Mouse (Mus musculus) bone marrow macrophage, adult 2 months (primary cell): ENCODE measurements around the gene Ep300. TPM values are rescaled to one million over a fixed set of nuclear protein-coding genes. Genes with fewer than 3 reads are reported as not detected.
"Not testable (repeated sequence)": the region's sequence is repeated elsewhere in the genome, so short reads cannot be mapped to it uniquely, and the experiment has no call there.

ENCODE experiments used
- H3K27ac ChIP-seq: 2 replicates; pipeline ENCODE4 v1.5.1; 2012; ENCODE audit warnings: low read depth, low read length; ENCODE audit not compliant: insufficient read depth
- H3K4me1 ChIP-seq: 2 replicates; pipeline ENCODE4 v1.6.1; 2012; ENCODE audit warnings: low read length; ENCODE audit not compliant: control insufficient read depth, insufficient read depth
- H3K4me3 ChIP-seq: 2 replicates; pipeline ENCODE4 v1.5.1; 2012; ENCODE audit warnings: mild to moderate bottlenecking, low read length, moderate library complexity; ENCODE audit not compliant: insufficient read depth
- CTCF ChIP-seq: IDR thresholded peaks from 2 replicates; pipeline ENCODE4 v1.5.1; 2012; ENCODE audit warnings: low read depth, mild to moderate bottlenecking, low read length, moderate library complexity
- POLR2A ChIP-seq: IDR thresholded peaks from 2 replicates; pipeline ENCODE4 v1.6.1; 2012; ENCODE audit warnings: mild to moderate bottlenecking, low read depth, low read length, borderline replicate concordance
- polyA plus RNA-seq: library from polyadenylated mRNA; stranded (reverse); fragments of >200 nt; gene quantifications from 2 replicates; pipeline ENCODE4 v1.2.4, GENCODE M21; 2012; ENCODE audit not compliant: missing spikeins, insufficient read depth, insufficient read length

Gene Ep300
- polyA plus RNA-seq, 1 experiment: 72.9 TPM

DNA sequence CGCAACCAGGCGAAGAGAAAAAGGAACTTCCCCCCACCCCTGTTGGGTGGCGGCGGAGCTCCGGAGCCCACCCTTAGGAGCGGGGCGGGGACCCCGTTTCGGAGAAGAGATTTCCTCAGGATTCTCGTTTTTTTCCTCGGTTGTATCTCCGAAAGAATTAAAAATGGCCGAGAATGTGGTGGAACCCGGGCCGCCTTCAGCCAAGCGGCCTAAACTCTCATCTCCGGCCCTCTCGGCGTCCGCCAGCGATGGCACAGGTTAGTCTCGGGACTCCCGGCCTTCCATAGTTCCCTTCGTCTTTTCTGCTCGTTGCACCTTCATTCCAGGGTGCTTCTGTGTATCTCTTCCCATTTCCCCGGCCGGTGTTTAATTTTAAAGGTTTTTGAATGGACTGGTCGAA lies 1.3 kb downstream of the Ep300 start:
- peak overlapping the region; percentile 94 for H3K4me3 ChIP-seq
- peaks cover 20% of the 10 kb centered on the region for H3K4me1 ChIP-seq
- H3K27ac ChIP-seq: peak overlapping the region; percentile 98
- TF ChIP-seq POLR2A: no peak
- no peak for TF ChIP-seq CTCF

- Histone ChIP-seq H3K27ac (no peak overlapping the region), H3K4me1 (peaks cover 22% of the 10 kb centered on the region), H3K4me3 (peak overlapping the region; percentile 94)
- TF ChIP-seq POLR2A (no peak), CTCF (no peak)
Observed at GRCm38 (mm10) chr15:81587686-81588085, 2.5 kb downstream of the Ep300 start.

GRCm38 (mm10) chr15:81594146-81594696 lies 9.1 kb downstream of the Ep300 start:
- Histone ChIP-seq H3K27ac (no peak overlapping the region), H3K4me3 (no peak overlapping the region), H3K4me1 (peaks cover 27% of the 10 kb centered on the region)
- TF ChIP-seq POLR2A: no peak
- no peak for TF ChIP-seq CTCF

GRCm38 (mm10) chr15:81598742-81599141 lies 13.6 kb downstream of the Ep300 start:
- peaks cover 13% of the 10 kb centered on the region for H3K4me1 ChIP-seq
- not testable (repeated sequence) for H3K4me3 ChIP-seq, H3K27ac ChIP-seq

DNA sequence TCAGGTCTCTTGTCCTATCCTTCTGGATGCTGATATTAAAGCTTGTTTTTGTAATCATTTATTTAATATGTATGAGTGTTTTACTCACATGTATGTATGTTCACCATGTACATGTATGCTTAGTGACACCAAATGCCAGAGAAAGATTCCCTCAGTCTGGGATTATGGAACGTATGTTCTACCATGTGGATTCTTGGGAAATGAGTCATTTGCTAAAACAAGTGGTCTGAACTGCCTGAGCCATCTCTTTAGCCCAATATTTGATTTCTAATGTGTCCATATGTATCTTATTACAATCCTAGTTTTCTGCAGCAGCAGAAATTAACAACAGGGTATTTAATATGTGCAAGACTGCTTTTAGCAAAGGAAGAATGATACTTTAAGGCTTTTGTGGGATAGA lies 20.1 kb downstream of the Ep300 start:
- no peak for TF ChIP-seq POLR2A
- TF ChIP-seq CTCF: no peak
- Histone ChIP-seq H3K4me1 (peaks cover 4% of the 10 kb centered on the region; the same call in 1 of the 2 replicates), H3K27ac (no peak overlapping the region), H3K4me3 (no peak overlapping the region)

- Histone ChIP-seq H3K27ac (no peak overlapping the region), H3K4me3 (no peak overlapping the region), H3K4me1 (peaks cover 6% of the 10 kb centered on the region; the same call in 1 of the 2 replicates)
- no peak for TF ChIP-seq POLR2A
- TF ChIP-seq CTCF: no peak
Observed at GRCm38 (mm10) chr15:81606634-81607033, 21.5 kb downstream of the Ep300 start.

DNA sequence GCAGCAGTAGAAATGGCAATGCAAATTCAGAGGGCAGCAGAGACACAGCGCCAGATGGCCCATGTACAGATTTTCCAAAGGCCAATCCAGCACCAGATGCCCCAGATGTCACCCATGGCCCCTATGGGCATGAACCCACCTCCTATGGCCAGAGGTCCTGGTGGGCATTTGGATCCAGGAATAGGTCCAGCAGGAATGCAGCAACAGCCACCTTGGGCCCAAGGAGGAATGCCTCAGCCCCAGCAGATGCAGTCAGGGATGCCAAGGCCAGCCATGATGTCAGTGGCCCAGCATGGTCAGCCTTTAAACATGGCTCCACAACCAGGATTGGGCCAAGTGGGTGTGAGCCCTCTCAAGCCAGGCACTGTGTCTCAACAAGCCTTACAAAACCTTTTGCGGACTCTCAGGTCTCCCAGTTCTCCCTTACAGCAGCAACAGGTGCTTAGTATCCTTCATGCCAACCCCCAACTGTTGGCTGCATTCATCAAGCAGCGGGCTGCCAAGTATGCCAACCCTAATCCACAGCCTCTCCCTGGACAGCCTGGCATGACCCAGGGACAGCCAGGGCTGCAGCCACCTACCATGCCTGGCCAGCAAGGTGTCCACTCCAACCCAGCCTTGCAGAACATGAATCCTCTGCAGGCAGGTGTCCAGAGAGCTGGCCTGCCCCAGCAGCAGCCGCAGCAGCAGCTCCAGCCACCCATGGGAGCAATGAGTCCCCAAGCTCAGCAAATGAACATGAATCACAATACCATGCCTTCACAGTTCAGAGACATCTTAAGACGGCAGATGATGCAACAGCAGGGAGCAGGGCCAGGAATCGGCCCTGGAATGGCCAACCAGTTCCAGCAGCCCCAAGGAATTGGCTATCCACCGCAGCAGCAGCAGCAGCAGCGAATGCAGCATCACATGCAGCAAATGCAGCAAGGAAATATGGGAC lies 64.6 kb downstream of the Ep300 start:
- no peak for TF ChIP-seq CTCF
- no peak for TF ChIP-seq POLR2A
- no peak overlapping the region for H3K4me3 ChIP-seq
- H3K4me1 ChIP-seq: no peaks in the 10 kb centered on the region
- no peak overlapping the region for H3K27ac ChIP-seq

DNA sequence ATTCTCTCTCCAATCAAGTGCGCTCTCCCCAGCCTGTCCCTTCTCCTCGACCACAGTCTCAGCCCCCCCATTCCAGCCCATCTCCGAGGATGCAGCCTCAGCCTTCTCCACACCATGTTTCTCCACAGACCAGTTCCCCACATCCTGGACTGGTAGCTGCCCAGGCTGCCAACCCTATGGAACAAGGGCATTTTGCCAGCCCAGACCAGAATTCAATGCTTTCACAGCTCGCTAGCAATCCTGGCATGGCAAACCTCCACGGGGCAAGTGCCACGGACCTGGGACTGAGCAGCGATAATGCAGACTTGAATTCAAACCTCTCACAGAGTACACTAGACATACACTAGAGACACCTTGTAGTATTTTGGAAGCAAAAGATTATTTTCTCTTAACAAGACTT lies 65.5 kb downstream of the Ep300 start:
- no peaks in the 10 kb centered on the region for H3K4me1 ChIP-seq
- H3K4me3 ChIP-seq: no peak overlapping the region
- TF ChIP-seq POLR2A: no peak
- TF ChIP-seq CTCF: no peak
- no peak overlapping the region for H3K27ac ChIP-seq

- no peak overlapping the region for H3K4me3 ChIP-seq
- TF ChIP-seq CTCF (no peak), POLR2A (no peak)
- no peaks in the 10 kb centered on the region; the same call in 1 of the 2 replicates for H3K4me1 ChIP-seq
- no peak overlapping the region for H3K27ac ChIP-seq
Observed at GRCm38 (mm10) chr15:81661701-81662100, 76.5 kb downstream of the Ep300 start.

GRCm38 (mm10) chr15:81663281-81663680 lies 78.1 kb downstream of the Ep300 start:
- TF ChIP-seq POLR2A: no peak
- TF ChIP-seq CTCF: no peak
- H3K4me3 ChIP-seq: peak overlapping the region; percentile 31; the same call in 1 of the 2 replicates

More at GRCm38 (mm10) chr15:81663281-81663680, 78.1 kb downstream of the Ep300 start:
- Histone ChIP-seq H3K27ac (no peak overlapping the region), H3K4me1 (peaks cover 10% of the 10 kb centered on the region)
